Mouse (Mus musculus): ENCODE data around the gene Rbfox2.

Gene Rbfox2

DNA sequence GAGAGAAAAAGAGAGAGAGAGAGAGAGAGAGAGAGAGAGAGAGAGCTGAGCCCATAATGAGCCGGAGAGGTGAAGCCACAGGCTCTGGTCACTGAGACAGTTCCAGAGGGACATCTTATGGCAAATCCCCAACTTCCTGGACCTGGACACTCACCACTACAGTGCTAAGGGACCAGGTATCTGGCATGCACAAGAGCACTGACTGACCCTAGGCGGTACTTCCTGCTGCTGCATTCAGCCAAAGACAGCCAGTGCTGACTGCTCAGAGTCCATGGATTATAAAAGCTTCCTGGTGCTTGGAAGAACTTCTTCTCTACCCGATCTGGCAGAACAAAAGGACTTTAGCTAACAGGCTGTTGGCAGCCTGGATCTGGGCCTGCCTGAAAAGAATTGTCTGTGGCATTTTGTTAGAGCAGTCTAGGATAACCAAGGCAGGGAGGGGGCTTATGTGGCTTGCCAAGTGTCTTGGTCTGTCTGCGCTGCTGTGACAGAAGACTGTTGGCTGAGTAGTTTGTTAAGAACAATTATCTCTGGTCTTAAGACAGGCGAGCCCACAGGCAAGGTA, 252.1 kb downstream of the Rbfox2 start:
- DNase-seq = no peak

DNA sequence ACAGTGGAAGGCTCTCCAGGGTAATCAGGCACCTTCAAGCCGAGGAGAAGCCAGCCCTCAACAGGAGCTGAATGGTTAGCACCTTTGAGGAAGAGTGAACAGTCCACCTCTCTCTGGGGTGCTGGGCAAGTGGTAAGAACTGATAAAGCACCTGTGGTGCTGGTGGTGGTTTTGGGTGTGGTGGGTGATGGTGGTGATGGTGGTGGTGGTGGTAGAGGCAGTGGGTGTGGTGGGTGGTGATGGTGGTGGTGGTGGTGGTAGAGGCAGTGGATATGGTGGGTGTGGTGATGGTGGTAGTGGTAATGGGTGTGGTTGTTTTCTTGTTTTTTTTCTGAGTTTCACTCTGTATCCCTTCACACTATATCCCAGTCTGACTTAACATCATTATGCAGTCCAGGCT, 253.8 kb downstream of the Rbfox2 start:
- DNase-seq = no peak

DNA sequence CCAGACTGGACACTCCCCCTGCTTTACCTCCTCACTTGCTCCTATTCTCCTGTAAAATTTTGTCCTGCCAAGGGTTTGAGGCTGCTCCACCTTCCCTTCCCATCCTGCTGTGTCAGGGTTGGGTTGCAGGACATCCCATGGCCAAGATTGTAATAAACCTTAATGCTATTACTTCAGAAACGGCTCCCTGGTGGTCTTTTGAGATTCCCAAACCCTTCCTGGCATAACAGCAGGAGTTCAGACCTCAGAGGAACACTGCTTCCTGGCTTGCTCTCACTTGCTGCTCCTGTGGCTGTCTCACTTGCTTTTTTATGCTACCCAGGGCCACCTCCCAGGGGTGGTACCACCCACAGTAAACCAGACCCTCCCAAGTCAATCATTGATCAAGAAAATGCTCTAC, 254.6 kb downstream of the Rbfox2 start:
- DNase-seq = no peak

DNA sequence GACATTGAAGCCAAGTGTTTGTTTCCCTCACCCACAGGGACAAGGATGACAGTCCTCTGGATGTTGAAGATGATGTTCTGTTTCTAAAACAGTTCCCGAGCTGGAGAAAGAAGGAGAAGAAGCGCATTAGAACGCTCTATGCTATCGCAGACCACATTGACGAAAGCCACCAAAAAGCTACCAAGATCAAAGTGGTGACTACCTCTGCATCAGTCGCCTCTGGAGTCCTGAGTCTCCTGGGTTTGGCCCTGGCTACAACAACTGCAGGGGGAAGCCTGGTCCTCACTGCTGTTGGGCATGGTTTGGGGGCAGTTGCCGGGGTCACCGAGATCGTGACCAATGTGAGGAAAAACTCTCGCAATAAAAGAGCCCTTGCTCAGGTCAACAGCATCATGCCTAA, 256.2 kb downstream of the Rbfox2 start, which contains the start of gene Mb:
Mb (minus strand) TSS at position 101 of the 400 bp plus-strand sequence.
- DNase-seq = no peak

DNA sequence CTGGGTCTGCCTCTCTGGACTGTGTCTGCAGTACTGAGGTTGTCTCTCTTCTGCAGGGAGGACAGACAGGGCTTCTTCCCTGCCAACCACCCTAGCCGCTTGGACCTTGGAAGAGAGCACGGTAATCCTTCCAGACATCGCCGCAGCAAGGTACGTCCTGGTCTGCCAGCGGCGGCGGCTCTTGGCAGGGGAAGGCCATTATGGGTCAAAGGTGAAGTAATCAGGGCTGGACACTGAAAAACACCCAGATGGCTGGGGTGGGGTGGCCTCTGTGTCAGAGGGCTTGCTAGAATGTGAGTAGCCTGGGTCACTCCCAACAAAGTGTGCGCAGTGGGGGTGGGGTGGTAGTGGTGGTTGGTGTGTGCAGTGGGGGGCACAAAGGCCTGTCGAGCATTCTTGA, 261.2 kb downstream of the Rbfox2 start:
- no peak for DNase-seq

DNA sequence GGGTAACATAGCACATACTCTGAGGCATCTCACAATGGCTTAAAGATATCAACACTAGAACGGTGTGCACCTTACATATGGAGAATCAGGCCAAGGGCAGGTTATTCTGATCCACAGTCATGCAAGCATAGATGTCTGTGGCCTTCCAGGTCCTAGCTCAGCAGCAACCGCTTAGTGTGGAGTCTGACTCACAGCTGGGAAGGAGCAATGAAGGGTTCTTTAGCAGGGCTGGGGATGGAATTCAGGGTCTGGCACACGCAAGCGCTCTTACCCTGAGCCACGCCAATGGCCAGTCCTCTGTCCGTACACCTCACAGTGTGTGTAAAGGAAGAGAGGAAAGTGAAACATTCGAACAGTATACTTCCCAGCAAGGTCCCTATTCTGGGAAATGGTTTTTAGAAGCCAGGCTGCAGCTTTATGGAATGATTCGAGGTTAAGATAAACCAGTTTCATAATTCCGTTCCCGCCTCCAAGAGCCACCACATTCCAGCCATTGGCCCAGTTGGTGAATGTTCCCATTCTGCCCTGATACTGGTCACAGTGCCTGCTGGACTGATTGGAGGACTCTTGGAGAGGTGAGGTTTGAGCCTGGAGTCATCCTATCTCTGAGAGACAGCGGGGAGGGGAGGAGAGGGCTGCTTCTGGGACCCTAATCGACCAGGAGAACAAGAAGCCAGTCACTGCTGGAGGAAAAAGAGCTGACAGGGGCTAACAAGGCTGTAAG, 262.0 kb downstream of the Rbfox2 start, which contains the start of gene Apol6:
Apol6 (plus strand) TSS at position 133 of the 724 bp plus-strand sequence.
- no peak for DNase-seq

DNA sequence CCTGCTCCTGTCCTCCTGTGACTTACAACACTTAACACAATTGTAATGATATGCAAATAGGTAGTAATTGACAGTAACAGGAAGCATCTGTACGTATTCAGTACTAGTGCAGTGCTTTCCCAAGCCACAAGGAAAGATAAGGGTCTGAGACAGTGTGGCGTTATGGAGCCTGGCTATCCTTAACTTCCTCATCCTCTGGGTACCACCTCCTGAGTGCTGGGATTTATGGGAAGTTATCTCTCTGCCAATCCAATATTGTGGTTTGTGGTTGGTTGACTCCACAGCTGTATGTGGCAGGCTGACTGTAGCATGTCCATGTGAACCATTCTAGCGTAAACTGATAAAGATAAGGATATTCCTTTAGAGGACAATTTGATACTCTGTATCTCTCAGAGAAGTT, 266.0 kb downstream of the Rbfox2 start:
- DNase-seq = no peak

DNA sequence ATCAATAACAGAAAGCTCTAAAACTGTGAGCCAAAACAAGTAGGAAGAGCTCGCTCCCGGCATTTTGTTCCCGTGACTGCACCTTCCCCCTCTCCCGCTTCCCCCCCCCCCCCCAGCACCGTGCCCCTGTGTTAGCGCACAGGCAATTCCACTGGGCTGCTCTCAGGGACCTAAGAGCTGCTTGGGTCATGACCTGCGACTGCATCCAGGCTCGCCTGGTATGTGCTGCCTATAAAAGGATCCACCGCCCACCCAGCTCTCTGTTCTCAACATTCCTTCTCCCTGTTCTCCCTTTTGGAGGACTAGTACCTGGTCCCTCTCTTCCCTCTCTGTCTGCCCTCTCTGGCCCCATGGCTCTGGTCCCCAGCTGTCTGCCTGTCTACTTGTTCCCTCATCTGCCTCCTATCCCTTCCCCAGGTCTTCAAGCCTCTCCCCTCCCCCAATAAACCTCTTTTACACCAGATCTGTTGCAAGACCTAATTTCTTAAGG, 267.5 kb downstream of the Rbfox2 start:
- DNase-seq = no peak

DNA sequence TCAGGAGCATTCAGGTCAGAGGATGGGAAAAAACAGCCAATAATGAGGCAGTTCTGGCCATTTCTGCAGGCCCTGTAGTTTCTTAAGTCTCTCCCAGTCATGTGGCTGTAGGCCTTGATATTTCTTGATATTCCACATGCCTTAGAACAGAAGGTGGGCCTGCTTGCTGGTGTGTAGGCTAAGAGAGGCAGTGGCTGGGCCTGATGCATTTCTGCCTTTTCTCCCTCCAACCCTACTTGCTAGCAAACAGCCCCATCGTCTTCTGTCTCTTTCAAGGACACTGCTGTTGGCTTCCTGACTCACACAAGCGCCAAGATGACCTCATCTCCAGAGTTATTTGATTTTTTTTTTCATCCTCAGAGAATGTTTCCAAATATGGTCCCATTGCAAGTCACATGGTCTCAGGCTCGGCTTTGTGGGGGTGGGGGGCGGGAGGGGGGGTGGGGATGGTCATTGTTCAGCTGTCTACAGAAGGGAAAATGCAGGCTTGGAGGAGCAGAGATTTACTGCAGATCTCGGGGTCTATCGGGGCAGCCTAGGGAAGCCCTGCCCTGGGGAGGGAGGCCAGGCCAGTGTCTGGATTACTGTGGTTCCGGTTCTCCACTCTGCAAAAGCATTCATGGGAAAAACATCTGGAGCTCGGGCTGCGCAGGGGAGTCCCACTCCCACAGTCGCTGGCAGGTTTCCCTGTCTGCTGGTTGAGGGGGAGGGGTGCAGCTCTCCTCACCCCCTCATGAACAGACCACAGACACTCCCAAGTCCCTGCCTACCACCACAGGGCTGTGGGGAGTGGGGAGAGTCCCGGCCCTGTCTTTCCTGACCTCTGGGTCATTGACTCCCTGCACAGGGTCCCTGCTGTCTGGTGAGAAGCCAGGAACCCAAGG, 269.3 kb downstream of the Rbfox2 start:
- DNase-seq = no peak

DNA sequence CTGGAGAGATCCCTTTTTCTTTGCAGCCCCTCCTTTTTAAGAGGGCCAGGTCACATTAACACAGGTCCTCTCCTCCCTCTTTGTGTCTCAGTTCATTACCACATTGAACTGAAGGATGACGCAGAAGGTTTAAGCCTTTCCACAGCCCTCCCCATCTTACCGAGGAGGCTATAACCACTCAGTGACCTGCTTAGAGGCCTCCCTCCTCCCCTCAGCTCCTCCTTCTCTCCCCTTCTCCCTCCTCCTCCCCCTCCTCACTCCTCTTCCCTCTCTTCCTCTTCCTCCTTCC, 269.9 kb downstream of the Rbfox2 start:
- no peak for DNase-seq

DNA sequence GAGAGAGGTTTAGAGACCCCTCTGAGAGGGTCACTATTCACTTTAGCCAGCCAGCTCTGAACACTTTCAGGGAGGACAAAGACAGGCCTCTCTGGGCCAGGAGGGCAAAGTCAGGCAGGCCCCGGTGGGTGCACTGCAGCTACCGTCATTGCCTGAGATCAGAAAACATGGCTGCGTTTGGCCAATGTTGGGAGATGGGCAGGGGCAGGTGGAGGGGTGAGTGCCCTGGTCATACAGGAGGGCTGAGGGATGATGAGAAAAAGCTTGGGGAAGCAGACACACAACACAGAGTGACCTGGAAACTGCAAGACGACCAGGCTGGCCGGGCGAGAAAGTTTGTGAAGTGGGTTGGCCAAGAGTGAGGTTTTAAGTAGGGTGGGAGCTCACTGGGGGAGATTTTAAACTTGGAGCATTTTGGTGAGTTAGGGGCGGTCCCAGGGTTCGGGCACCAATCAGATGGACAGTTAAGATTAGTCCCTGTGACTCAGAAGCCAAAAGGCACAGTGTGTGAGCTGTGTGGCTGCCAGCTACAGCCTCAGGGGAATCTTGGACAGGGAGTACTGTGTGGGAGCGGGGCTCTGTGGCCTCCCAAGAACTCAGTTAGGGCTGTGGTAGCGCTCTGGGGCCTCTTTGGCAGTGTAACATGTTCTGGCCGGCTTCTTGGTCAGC, 270.4 kb downstream of the Rbfox2 start:
- DNase-seq = peak; percentile 66

DNA sequence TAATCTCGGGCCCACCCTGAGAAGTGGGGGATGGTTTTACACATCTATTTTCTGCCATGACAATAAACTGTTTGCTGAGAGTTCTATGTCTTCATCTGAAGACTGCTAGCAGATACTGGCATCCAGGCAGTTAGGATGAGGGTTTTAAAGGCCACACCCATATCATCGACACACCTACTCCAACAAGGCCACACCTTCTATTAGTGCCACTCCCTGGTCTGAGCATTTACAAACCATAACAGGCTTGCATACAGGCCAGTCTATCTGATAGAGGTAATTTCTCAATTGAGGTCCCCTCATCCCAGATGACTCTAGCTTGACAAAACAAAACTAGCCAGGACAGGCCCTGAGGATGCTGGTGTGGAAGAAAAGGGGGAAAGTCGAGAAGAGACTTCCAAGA, 271.2 kb downstream of the Rbfox2 start:
- DNase-seq = no peak

DNA sequence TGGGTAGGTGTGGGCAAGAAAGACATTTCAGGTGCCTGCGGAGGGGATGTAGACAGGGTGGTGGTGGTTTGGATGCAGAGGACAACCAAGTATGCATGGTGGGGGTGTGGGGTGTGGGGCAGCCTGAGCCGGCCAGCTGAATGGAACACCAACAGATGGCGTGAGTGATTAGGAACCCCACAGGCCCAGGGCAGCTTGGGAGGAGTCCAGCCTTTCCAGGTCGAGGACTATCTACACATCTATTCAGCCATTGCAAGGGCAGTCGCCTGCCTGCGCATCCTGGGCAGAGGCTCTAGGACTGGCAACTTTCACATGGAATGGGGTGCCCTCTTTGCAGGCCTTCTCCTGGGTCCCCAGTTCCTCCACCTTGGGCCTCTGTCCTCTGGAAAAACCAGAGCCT, 272.3 kb downstream of the Rbfox2 start:
- peak; percentile 90 for DNase-seq

DNA sequence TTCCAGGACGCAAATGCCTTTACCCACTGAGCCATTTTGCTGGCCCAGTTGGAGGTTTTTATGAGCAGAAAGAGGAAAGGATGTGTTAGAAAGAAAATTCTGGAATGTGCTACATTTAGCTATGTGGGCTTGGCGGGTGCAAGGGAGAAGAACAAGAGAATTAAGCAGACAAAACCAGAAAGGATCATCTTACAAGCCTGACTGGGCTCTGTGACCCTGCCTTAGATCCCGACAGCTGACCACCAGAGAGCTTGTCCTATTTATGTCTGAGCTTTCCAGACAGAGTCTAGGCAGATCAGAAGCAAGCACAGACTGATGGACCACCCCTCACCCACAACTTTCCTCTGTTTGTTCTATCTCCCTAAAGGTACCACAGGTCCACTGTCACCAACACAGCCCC, 275.5 kb downstream of the Rbfox2 start:
- no peak for DNase-seq

DNA sequence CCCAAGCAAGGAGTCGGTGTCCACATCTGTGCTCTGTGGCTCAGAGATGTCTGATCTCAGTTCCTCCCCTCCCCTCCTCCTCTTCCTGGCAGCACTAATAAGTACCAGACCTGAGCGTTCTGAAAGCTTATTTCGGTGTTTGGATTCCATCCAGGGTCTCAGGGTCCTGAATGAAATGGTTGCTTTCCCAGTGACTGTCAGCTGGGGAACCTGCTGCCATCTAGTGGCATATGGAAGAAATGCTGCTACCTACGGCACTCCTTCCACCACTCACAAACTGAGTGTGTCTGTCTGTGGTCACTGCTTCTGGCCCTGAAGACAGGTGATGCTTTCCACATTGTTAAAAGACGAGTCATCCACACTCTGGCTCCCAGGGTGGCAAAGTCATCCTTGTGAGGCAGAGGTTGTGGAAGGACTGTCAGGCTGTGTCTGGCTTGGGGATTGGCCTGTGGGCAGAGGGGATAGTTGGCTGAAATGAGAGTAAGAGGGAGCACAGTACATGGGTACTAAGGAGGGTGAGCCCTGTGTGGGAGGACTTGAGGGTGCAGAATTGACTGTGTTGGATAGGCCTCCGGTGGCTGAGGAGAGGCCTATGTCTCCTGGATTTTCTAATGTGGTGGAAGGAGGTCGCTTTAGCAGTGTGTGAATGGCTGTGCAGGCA, 277.3 kb downstream of the Rbfox2 start:
- peak; percentile 70 for DNase-seq
